Comparison of ENCODE assay signal across 8 mouse cellular contexts in the genomic region with DNA sequence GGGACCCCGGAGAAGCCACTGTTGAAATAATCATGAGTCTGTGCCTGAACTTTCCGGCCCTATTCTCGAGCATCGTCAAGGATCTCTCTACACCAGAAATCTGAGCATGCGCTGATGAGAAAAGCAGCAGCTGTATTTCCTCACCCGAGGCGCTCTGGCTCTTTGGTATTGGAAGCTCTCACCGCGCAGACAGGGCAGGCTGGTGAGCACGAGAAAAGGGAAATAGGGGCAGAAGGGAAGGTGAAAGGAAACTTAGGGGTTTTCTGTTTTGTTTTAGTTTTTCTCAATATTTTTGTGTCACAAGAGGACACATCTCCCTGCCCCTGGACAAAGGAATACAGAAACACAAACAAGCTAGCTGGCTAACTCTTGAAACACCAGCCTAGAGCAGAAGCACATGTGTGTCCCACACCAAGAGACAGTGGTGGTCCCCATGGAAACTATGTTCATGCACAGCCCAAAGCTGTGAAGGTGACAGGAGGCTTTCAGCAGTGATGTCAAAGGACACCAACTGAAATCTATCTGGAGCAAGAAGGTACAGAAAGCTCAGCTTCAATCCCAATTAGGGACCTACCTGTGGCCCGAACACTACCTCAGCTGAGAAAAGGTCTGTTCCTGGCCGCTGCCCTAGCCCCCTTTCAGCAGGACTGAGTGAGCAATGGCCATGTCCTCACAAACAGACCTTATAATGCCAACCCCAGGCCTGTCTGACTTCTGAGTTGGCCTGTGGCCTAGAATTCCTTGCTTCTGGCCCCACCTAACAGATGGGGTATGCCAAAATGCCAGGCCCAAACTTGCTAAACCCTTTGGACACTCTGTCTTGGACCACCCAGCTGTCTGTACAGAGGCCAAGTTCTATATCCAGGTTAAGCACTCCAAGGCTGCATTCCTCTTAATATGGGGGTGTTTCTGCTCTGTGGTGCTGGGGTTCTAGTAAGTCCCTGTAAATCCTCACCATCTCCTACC.
DNase-seq lines count a peak whose midpoint lies in the region; ATAC-seq and TF ChIP-seq lines count a peak whose summit lies in the region.

No protein-coding gene starts in this region.

- peak; percentile 32 for DNase-seq in kidney, adult 9 months
- no peak for DNase-seq in kidney, adult 11 months
- peak; percentile 77 for DNase-seq in brain, embryonic 14.5 days (ENCODE audit: low read depth)
- DNase-seq in lung, postnatal 10 days: peak; percentile 77
- DNase-seq in thymus, postnatal 0 days (ENCODE audit: low spot score): peak; percentile 71
- DNase-seq in spleen, postnatal 14 days (ENCODE audit: low spot score in 2 of 2): no peak

- H3K9ac ChIP-seq in intestine, embryonic 15.5 days: no peak overlapping the region

- H3K4me1 ChIP-seq in intestine, embryonic 15.5 days (replicated peaks): peaks cover 31% of the 10 kb centered on the region

- ATAC-seq in granulocyte monocyte progenitor cell, adult 5-6 weeks (replicated peaks; ENCODE audit: poor library complexity, severe bottlenecking): peak; percentile 79
- peak; percentile 54; the same call in 1 of the 2 replicates for ATAC-seq in intestine, embryonic 15.5 days

- H3K9me3 ChIP-seq in intestine, embryonic 15.5 days: no peaks in the 10 kb centered on the region

- no peaks in the 10 kb centered on the region for H3K36me3 ChIP-seq in intestine, embryonic 15.5 days

- H3K4me3 ChIP-seq in intestine, embryonic 15.5 days (replicated peaks): no peak overlapping the region

- TF ChIP-seq POLR2A in brain, embryonic 14.5 days (IDR thresholded peaks at IDR 0.05; ENCODE audit: borderline replicate concordance, extremely low read depth, insufficient read depth, insufficient read length, poor library complexity, severe bottlenecking): no peak

- 32% methylated on average over 12 of the region's 12 CpGs for WGBS in intestine, embryonic 15.5 days

- no peak for TF ChIP-seq CTCF in brain, embryonic 14.5 days (IDR thresholded peaks at IDR 0.05; ENCODE audit: borderline replicate concordance, extremely low read depth, insufficient read depth, insufficient read length)

- H3K27ac ChIP-seq in intestine, embryonic 15.5 days: peak overlapping the region; percentile 60

- H3K27me3 ChIP-seq in intestine, embryonic 15.5 days (replicated peaks): no peaks in the 10 kb centered on the region

- H3K4me2 ChIP-seq in intestine, embryonic 15.5 days (replicated peaks): peak overlapping the region; percentile 53

Comparison
In these comparisons a context has a peak if more than half of its experiments do, and no peak if none do; other contexts are left out.
1. DNase-seq: peak in kidney, adult 9 months (single experiment), brain, embryonic 14.5 days (single experiment), lung, postnatal 10 days (single experiment) and thymus, postnatal 0 days (single experiment); none in kidney, adult 11 months (single experiment) and spleen, postnatal 14 days (0 of 2).